In the genomic region with DNA sequence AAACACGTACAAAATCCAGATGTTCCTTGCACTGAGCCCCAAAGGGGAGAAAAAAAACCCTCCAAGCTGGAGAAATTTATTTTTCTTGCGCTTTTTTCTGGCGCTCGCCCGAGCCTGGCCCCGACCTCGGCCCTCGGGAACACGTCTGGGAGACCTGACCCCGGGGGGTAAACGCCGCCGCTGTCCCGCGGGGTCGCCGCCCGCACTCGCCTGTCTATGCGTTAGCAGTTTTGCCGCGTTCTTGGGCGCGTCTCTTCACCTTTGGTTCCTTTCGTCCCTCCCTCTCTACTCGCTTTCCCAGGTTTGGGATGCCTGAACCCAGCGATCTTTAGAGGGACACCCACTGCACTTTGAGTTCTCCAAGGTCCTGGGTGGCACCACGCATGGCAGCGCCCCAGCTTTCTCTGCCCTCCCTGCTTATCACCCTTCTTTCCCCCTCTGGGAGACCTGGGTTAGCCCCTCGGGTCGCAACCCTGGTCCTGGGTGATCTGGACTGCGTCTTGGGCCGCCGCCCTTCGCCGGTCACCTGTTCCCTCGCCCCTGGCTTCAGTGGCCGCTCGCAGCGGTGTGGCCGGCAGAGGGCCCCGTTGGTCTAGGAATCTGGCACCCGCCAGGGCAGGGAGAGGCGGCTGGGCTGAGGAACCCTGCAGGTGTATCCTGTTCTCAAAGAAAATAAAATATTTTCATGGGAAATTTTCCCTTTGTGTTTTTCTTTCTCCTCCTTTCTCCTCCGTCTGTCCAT, we compare ENCODE assay signal across 8 mouse cellular contexts. TPM values are rescaled to one million over a fixed set of nuclear protein-coding genes. Genes with fewer than 3 reads are reported as not detected.
DNase-seq lines count a peak whose midpoint lies in the region; ATAC-seq and TF ChIP-seq lines count a peak whose summit lies in the region.

No protein-coding gene starts in this region.

- peak; percentile 72 for DNase-seq in ZHBTc4 (ENCODE audit: low read depth, low spot score)
- peak; percentile 85 to 91 for DNase-seq in cerebellum, postnatal 25 days
- peak; percentile 91 for DNase-seq in gastrocnemius, postnatal 14 days
- peak; percentile 79 for DNase-seq in hindbrain, postnatal 0 days (ENCODE audit: low spot score)
- DNase-seq in left cerebral cortex, postnatal 4 days, result peak; percentile 82
- peak; percentile 72 for DNase-seq in mesoderm, embryonic 11.5 days (ENCODE audit: low read depth, low spot score)
- DNase-seq in skeletal muscle tissue, adult 2 months (ENCODE audit: low read depth, low spot score), result peak; percentile 68
- no peak for DNase-seq in c-Kit-positive CD71-positive TER-119-positive erythroid progenitor cells, embryonic 14.5 days (ENCODE audit: low spot score)

- no peak overlapping the region for H3K27ac ChIP-seq in hindbrain, postnatal 0 days

- ATAC-seq in hindbrain, postnatal 0 days, result peak; percentile 54; the same call in 1 of the 2 replicates

- peaks cover 10% of the 10 kb centered on the region for H3K4me1 ChIP-seq in hindbrain, postnatal 0 days (ENCODE audit: insufficient read depth, low read length)

- under 1% methylated on average over 44 of the region's 45 CpGs for WGBS in hindbrain, postnatal 0 days

- peaks cover 12% of the 10 kb centered on the region; the same call in 1 of the 2 replicates for H3K27me3 ChIP-seq in hindbrain, postnatal 0 days (ENCODE audit: insufficient read depth, low read length)

- H3K36me3 ChIP-seq in hindbrain, postnatal 0 days (ENCODE audit: insufficient read depth, low read length), result no peaks in the 10 kb centered on the region

- H3K4me2 ChIP-seq in hindbrain, postnatal 0 days (ENCODE audit: low read depth, low read length), result peak overlapping the region; percentile 76

- peak; percentile 89 for TF ChIP-seq CTCF in hindbrain, postnatal 0 days (IDR thresholded peaks at IDR 0.05; ENCODE audit: low read depth)

- H3K4me3 ChIP-seq in hindbrain, postnatal 0 days (ENCODE audit: low read length), result peak overlapping the region; percentile 60

- peak overlapping the region; percentile 58; the same call in 1 of the 2 replicates for H3K9ac ChIP-seq in hindbrain, postnatal 0 days (replicated peaks; ENCODE audit: low read length)

- intact Hi-C loops in gastrocnemius, postnatal 14 days (cut with DNase I; ENCODE audit: low total_unique reads), result no loop called here
- intact Hi-C loops in left cerebral cortex, postnatal 4 days (cut with DNase I), result loop anchor here (5.0 kb wide), 1 partner anchor 175 kb away; no protein-coding TSS in a partner anchor

- no peaks in the 10 kb centered on the region for H3K9me3 ChIP-seq in hindbrain, postnatal 0 days (ENCODE audit: low read length)

RNA-seq across cellular contexts. Expression of a gene that starts 0.9 kb away (rescaled TPM):
- 1 to 10 TPM; 8.8 to 9.8 TPM for total RNA-seq in gastrocnemius, postnatal 14 days (2021)
- total RNA-seq in hindbrain, postnatal 0 days (2014; rRNA removed), result 2.8 and 4.5 TPM in 2 replicates
- 2.1 and 2.3 TPM in 2 replicates for polyA plus RNA-seq in hindbrain, postnatal 0 days (2015; fragmentation: Nextera tagmentation; extraction: Ambion mirVana)
- total RNA-seq in left cerebral cortex, postnatal 4 days (2021), result 1 to 10 TPM; 3.4 to 4.3 TPM

RNA-seq across cellular contexts. Expression of a gene that starts 17.0 kb away (rescaled TPM):
- not detected for total RNA-seq in gastrocnemius, postnatal 14 days (2021)
- 0.61 and 0.68 TPM in 2 replicates for total RNA-seq in hindbrain, postnatal 0 days (2014; rRNA removed)
- 0.31 and 0.44 TPM in 2 replicates for polyA plus RNA-seq in hindbrain, postnatal 0 days (2015; fragmentation: Nextera tagmentation; extraction: Ambion mirVana)
- not detected for total RNA-seq in left cerebral cortex, postnatal 4 days (2021)
